Mouse (Mus musculus) forebrain, embryonic 14.5 days (tissue): ENCODE results near the gene Dab2. TPM values are rescaled to one million over a fixed set of nuclear protein-coding genes. Genes with fewer than 3 reads are reported as not detected.

ENCODE experiments used
- ATAC-seq: fragments of 200-750 bp; cut with Nextera tagmentation; 2 replicates; pipeline ENCODE4 v1.8.0; 2017; ENCODE audit warnings: mild to moderate bottlenecking, moderate library complexity
- DNase-seq: peaks from one replicate; pipeline ENCODE4 v3.0.0-alpha.2; 2015; ENCODE audit warnings: low spot score
- H3K27ac ChIP-seq: fragments of 300-500 bp; sonication (generic); 2 replicates; pipeline ENCODE4 v1.5.1; 2014; ENCODE audit warnings: low read depth, mild to moderate bottlenecking, control low read depth, low read length, moderate library complexity
- H3K27me3 ChIP-seq: fragments of 300-500 bp; sonication (generic); replicated peaks from 2 replicates; pipeline ENCODE4 v1.6.1; 2014; ENCODE audit warnings: low read length, control low read depth, mixed read lengths; ENCODE audit not compliant: control insufficient read depth, insufficient read depth
- H3K36me3 ChIP-seq: fragments of 300-500 bp; sonication (generic); 2 replicates; pipeline ENCODE4 v1.6.1; 2014; ENCODE audit warnings: low read length, control low read depth; ENCODE audit not compliant: control insufficient read depth, insufficient read depth
- H3K4me1 ChIP-seq: fragments of 300-500 bp; sonication (generic); 2 replicates; pipeline ENCODE4 v1.6.1; 2014; ENCODE audit warnings: antibody characterized with exemption, low read length, control low read depth; ENCODE audit not compliant: control insufficient read depth, insufficient read depth
- H3K4me2 ChIP-seq: fragments of 300-500 bp; sonication (generic); 2 replicates; pipeline ENCODE4 v1.6.1; 2014; ENCODE audit warnings: mild to moderate bottlenecking, control low read depth, low read length
- H3K4me3 ChIP-seq: fragments of 300-500 bp; sonication (generic); 2 replicates; pipeline ENCODE4 v1.5.1; 2014; ENCODE audit warnings: low read depth, low read length, control low read depth
- H3K9ac ChIP-seq: fragments of 300-500 bp; sonication (generic); 2 replicates; pipeline ENCODE4 v1.6.1; 2014; ENCODE audit warnings: mild to moderate bottlenecking, low read length, control low read depth, moderate library complexity
- H3K9me3 ChIP-seq: fragments of 300-500 bp; sonication (generic); replicated peaks from 2 replicates; pipeline ENCODE4 v1.6.1; 2016; ENCODE audit warnings: low read length, control low read depth, mixed read lengths; ENCODE audit not compliant: control insufficient read depth
- WGBS: fragments of 180-500 bp; shearing (Covaris S2); extraction: QIAGEN DNeasy Blood & Tissue Kit; methylation state at CpG from one replicate; pipeline ENCODE4 v1.1.7; 2014; 5-methylcytosine and 5-hydroxymethylcytosine counted together
- polyA plus RNA-seq: library from polyadenylated mRNA; unstranded; fragments of >200 nt; fragmentation: Nextera tagmentation; extraction: Ambion mirVana; gene quantifications from 2 replicates; pipeline ENCODE4 v1.2.1, GENCODE M21; 2014

The Dab2 gene
- 16.1 and 20.1 TPM in 2 replicates for polyA plus RNA-seq

DNA sequence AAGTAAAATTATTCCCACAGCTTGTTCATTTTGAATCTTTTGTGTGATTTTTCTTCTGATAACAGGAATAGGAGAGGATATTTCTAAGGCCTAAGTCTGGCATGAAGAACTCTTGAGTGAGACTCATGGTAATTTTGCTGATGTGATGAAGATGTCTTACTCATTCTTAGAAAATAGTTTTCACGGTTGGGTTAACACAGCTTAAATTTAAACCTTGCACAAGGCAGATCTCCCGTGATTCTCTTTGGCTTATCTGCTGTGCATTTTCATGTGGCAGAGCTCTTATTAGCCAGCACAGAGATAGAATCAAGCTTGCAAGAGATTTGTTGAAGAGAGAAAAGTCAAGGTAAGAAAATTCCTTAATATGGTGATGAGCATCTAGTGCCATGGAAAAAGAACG, at the start of gene Dab2:
Gene Dab2, plus strand, starts transcription at position 235 of the 400 bp plus-strand sequence.
- Histone ChIP-seq H3K9ac (no peak within 1 kb of the TSS), H3K36me3 (no peaks in the 10 kb centered on the region), H3K4me2 (no peak within 1 kb of the TSS), H3K4me1 (no peaks in the 10 kb centered on the region), H3K9me3 (no peaks in the 10 kb centered on the region), H3K4me3 (no peak within 1 kb of the TSS), H3K27me3 (no peaks in the 10 kb centered on the region), H3K27ac (no peak within 1 kb of the TSS)
- DNase-seq (no peak), ATAC-seq (no peak)
- WGBS: 83% methylated on average over 3 of the region's 3 CpGs

DNA sequence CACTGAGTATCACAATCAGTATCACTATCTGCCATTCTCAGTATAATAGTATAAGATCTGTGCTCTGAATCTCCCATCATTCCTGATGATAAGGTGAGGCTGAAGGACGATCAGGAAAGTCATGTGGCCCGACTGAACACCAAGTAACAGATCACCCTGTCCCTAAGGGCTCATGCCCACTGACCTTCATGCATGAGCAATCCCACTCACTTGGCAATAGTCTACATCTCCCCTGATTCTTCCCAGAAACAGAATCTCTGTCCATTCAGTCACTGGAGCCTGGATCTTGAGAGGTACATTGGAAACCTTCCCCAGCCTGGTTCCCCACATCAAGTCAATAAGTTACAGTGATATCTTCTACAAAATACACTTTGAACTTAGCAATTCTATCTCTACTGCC, 46.1 kb upstream of the Dab2 start:
- Histone ChIP-seq H3K27ac (no peak overlapping the region), H3K27me3 (no peaks in the 10 kb centered on the region), H3K4me3 (no peak overlapping the region), H3K9me3 (no peaks in the 10 kb centered on the region), H3K4me1 (no peaks in the 10 kb centered on the region), H3K4me2 (no peak overlapping the region), H3K9ac (no peak overlapping the region), H3K36me3 (no peaks in the 10 kb centered on the region)
- ATAC-seq (no peak), DNase-seq (no peak)
- 91% methylated on average over 2 of the region's 2 CpGs for WGBS

DNA sequence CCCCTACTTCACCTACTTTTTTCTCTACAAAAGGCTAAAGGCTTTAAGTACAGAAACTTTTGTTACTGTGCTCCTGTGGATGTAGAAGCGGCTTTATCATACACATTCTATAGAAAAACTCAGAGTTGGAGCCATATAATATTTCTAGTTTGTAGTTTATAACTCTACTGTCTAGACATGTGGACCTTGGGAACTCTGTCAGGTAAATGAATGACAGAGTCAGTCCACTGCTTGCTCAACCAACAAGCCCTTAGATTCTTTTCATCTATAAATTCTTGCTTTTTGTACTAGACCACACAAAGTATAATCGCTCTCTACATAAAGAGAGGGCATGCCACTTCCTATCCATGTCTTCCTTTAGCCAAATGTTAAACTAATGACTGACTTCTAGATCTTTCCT, 45.2 kb upstream of the Dab2 start:
- no peaks in the 10 kb centered on the region for H3K4me1 ChIP-seq
- H3K4me2 ChIP-seq: no peak overlapping the region
- no peak overlapping the region for H3K4me3 ChIP-seq
- DNase-seq (no peak), ATAC-seq (no peak)
- no peaks in the 10 kb centered on the region for H3K36me3 ChIP-seq
- H3K9me3 ChIP-seq: no peaks in the 10 kb centered on the region
- no peak overlapping the region for H3K27ac ChIP-seq
- no peak overlapping the region for H3K9ac ChIP-seq
- 88% methylated on average over 2 of the region's 2 CpGs for WGBS
- H3K27me3 ChIP-seq: no peaks in the 10 kb centered on the region

DNA sequence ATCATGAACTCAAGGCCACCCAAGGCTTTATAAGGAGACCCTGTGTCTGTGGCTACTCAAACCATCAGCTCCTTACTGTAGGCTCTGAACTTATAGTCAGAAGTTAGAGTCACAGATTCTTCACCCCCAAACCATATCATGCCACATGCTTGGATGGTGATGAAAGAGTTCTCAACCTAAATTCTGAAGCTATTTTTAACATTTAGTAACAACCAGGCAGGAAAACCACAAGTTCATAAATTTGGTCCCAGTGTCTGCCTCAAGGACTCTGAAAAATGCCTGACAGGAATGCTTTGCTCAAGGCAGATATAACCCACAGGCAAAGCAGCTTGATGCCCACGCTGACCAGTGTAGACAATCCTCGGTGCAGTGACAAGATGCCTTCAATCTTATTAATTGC, 42.5 kb upstream of the Dab2 start:
- no peak overlapping the region for H3K27ac ChIP-seq
- H3K4me1 ChIP-seq: no peaks in the 10 kb centered on the region
- no peaks in the 10 kb centered on the region for H3K9me3 ChIP-seq
- 94% methylated on average over 2 of the region's 2 CpGs for WGBS
- DNase-seq: no peak
- no peak overlapping the region for H3K9ac ChIP-seq
- no peaks in the 10 kb centered on the region for H3K36me3 ChIP-seq
- no peak overlapping the region for H3K4me2 ChIP-seq
- H3K4me3 ChIP-seq: no peak overlapping the region
- no peak for ATAC-seq
- no peaks in the 10 kb centered on the region for H3K27me3 ChIP-seq

DNA sequence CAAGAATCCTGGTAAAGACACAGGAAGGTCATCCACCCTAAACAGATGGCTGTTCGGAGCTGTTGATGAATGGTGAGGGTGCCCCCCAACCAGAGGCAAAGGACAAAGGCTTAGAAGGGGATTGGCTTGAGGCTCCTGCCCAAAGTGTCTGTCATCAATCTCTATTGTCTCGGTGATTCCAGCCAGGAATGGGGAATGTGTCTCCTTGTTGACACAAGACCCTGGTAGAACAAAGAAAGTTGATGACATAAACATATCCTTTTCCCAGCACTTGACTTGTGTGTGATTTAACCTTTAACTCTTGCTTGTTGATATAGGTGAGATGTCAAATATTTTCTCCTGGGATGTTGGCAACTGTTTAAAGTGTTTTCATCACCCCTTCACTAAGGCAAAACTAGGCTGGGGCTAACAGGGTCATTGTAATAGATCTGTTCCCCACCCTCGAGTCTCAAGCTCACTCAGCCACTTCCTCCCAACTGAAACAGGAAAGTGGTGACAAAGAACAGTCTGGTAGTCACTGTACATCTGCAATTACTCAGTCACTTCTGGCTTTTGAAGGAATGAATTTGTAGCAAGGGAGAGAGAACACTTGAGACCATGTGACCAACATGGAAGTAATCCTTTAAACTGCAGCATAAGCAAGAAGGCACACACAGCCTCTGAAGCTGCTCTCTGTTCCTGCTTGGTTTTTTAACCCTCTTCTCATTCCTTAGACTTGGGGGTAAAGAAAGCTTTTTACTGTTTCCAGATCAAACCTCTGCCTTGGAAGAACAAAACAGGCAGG, 39.4 kb upstream of the Dab2 start:
- no peaks in the 10 kb centered on the region for H3K27me3 ChIP-seq
- no peak overlapping the region for H3K9ac ChIP-seq
- no peaks in the 10 kb centered on the region for H3K9me3 ChIP-seq
- no peak overlapping the region for H3K4me2 ChIP-seq
- no peak for ATAC-seq
- H3K4me3 ChIP-seq: no peak overlapping the region
- no peaks in the 10 kb centered on the region for H3K4me1 ChIP-seq
- no peak overlapping the region for H3K27ac ChIP-seq
- WGBS: 49% methylated on average over 3 of the region's 3 CpGs
- no peak for DNase-seq
- no peaks in the 10 kb centered on the region for H3K36me3 ChIP-seq

DNA sequence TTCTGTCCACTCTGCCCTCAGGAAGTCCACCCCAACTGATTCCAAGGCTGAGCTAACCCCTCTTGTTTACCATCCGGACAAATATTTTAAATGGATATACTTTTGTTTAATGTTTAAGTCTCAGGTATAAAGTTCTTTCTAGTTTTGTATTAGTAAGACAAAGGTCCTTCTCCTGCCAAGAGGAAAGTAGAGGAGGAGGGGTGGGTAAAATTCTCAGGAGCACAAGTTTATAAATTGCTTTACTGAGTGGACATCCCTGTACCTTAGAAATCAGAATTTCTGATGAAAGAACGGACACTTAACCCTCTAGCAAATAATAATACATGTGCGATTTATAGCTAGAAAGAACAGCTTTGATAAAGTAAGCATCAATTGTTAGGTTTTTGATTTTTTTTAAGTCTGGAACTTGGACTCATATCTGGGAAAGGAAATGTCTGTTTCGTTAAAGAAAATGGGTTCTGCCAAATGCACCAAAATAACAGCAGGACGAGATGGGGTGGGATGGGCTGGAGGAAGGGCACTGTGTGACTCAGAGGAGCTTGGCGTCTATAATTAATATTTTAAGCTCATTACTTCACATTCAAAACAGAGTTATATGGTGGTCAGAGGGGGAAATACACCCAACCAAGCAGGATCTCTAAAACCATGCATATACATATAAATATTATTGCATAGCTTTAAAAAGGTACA, 38.7 kb upstream of the Dab2 start:
- ATAC-seq (no peak), DNase-seq (no peak)
- H3K36me3 ChIP-seq: no peaks in the 10 kb centered on the region
- no peaks in the 10 kb centered on the region for H3K4me1 ChIP-seq
- H3K9ac ChIP-seq: no peak overlapping the region
- no peak overlapping the region for H3K4me2 ChIP-seq
- 78% methylated on average over 6 of the region's 6 CpGs for WGBS
- H3K27ac ChIP-seq: no peak overlapping the region
- no peak overlapping the region for H3K4me3 ChIP-seq
- no peaks in the 10 kb centered on the region for H3K9me3 ChIP-seq
- no peaks in the 10 kb centered on the region for H3K27me3 ChIP-seq

DNA sequence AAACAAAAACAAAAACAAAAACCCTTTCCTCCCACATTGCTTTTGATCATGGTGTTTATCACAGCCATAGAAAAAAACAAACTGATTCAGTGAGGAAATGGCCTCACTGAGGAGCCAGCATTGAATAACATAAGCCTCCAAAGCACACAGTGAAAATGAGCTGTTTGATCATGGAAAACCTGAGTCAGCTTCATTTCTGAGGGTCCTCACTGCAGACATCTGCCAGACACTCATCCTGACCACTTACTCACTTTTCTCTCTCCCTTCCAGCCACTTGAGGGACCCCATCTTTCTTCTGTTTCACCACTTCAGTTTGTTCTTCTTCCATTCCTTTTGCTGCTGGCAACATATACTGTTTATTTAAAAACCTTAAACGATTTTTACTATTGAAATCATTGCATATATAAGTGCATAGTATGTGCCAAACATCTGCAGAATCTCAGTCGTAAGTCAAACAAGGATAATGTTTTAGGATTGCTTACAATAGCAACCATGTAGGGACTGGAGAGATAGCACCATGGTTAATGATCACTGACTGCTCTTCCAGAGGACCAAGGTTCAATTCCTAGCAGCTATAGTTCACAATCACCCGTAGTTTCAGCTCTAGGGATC, 32.3 kb upstream of the Dab2 start:
- Histone ChIP-seq H3K9ac (no peak overlapping the region), H3K27ac (no peak overlapping the region), H3K36me3 (no peaks in the 10 kb centered on the region), H3K4me1 (no peaks in the 10 kb centered on the region), H3K27me3 (no peaks in the 10 kb centered on the region), H3K4me2 (no peak overlapping the region), H3K9me3 (no peaks in the 10 kb centered on the region), H3K4me3 (no peak overlapping the region)
- WGBS: 71% methylated on average over 3 of the region's 3 CpGs
- ATAC-seq: no peak
- no peak for DNase-seq

DNA sequence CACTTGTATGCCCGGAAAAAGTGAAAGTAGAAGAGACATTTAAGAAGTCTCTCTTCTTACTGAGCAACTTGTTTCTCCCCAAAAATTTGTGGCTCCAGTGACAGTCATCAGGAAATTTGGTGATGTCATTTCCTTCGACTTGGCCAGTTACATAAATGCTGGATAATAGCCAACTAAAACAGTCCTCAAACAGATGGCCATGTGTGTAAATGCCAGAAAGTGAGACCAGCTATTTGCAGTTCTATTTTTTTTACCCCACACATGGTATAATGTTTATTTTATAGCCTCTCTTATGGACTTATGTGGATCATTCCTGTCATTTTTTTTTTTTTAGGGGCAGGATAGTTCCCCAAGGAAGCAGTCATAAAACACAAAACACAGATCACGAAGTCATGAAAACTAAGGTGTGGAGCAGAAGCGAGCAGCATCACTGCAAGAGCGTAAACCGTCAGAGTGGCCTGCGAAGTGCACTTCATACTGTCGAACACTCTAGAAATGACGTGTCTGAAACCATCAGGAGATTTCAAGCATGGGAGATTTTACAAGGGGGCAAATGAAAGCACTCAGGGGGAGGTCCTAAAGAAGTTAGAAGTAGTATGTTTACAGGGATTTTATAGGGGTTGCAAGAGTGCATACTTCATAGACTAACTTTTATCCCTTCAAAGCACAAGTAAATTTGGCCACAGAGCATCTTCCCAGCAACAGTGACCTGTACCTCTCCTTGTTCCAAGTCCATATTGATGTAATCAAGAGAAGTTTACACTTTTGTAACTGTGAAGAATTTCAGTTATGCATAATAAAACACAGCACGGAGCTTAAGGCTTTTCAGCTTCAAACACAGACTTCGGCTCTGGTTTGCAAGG, 20.8 kb upstream of the Dab2 start:
- Histone ChIP-seq H3K27me3 (no peaks in the 10 kb centered on the region), H3K9ac (no peak overlapping the region), H3K4me1 (no peaks in the 10 kb centered on the region), H3K4me3 (no peak overlapping the region), H3K9me3 (no peaks in the 10 kb centered on the region), H3K36me3 (no peaks in the 10 kb centered on the region), H3K4me2 (no peak overlapping the region), H3K27ac (no peak overlapping the region)
- WGBS: 82% methylated on average over 11 of the region's 11 CpGs
- ATAC-seq: no peak
- peak; percentile 33 for DNase-seq
